Mouse (Mus musculus) forebrain, embryonic 16.5 days (tissue): Measurements from ENCODE around the gene Gmps. TPM values are rescaled to one million over a fixed set of nuclear protein-coding genes. Genes with fewer than 3 reads are reported as not detected.

ENCODE experiments used
- polyA plus RNA-seq: library from polyadenylated mRNA; unstranded; fragments of >200 nt; fragmentation: Nextera tagmentation; extraction: Ambion mirVana; gene quantifications from 2 replicates; pipeline ENCODE4 v1.2.1, GENCODE M21; 2015

Gene Gmps
- polyA plus RNA-seq, 1 experiment from 2014 or later, result 51.2 TPM

Other genes starting within 250 kb of the Gmps start
- gene Plch1, start 76.6 kb upstream of the Gmps start, polyA plus RNA-seq, result 5.6 and 6.1 TPM in 2 replicates
- 7.2 and 7.5 TPM in 2 replicates for gene E130311K13Rik, start 46.6 kb upstream of the Gmps start, polyA plus RNA-seq
- 19.3 and 20.5 TPM in 2 replicates for gene Slc33a1, start 11.3 kb upstream of the Gmps start, polyA plus RNA-seq
- 0.24 and 0.29 TPM in 2 replicates for gene Vmn2r1, start 105.4 kb downstream of the Gmps start, polyA plus RNA-seq
- not detected in 2 replicates for gene Vmn2r2, start 165.8 kb downstream of the Gmps start, polyA plus RNA-seq